Mouse (Mus musculus) small intestine, adult 2 months (tissue): ENCODE data around the gene Zbtb38. TPM values are rescaled to one million over a fixed set of nuclear protein-coding genes. Genes with fewer than 3 reads are reported as not detected.
"Not testable (repeated sequence)": the region's sequence is repeated elsewhere in the genome, so short reads cannot be mapped to it uniquely, and the experiment has no call there.

Source experiments
- H3K27ac ChIP-seq: fragments of 200-500 bp; 2 replicates; pipeline ENCODE4 v1.5.1; 2012; ENCODE audit warnings: low read depth, low read length, control low read depth, inconsistent platforms; ENCODE audit not compliant: insufficient read depth
- H3K27me3 ChIP-seq: fragments of 200-500 bp; 2 replicates; pipeline ENCODE4 v1.6.1; 2012; ENCODE audit warnings: mild to moderate bottlenecking, moderate library complexity, low read length, inconsistent platforms; ENCODE audit not compliant: control insufficient read depth, insufficient read depth
- H3K36me3 ChIP-seq: fragments of 200-500 bp; 2 replicates; pipeline ENCODE4 v1.6.1; 2012; ENCODE audit warnings: mild to moderate bottlenecking, low read length, control low read depth, inconsistent platforms; ENCODE audit not compliant: control insufficient read depth, insufficient read depth
- H3K4me1 ChIP-seq: fragments of 200-500 bp; 2 replicates; pipeline ENCODE4 v1.6.1; 2012; ENCODE audit warnings: low read length, inconsistent platforms, mixed read lengths; ENCODE audit not compliant: control insufficient read depth, insufficient read depth, insufficient read length
- H3K4me3 ChIP-seq: fragments of 200-500 bp; 2 replicates; pipeline ENCODE4 v1.5.1; 2012; ENCODE audit warnings: low read depth, mild to moderate bottlenecking, control low read depth, inconsistent platforms, low read length, moderate library complexity
- CTCF ChIP-seq: fragments of 200-500 bp; IDR thresholded peaks from 2 replicates; pipeline ENCODE4 v1.5.1; 2012; ENCODE audit warnings: low read depth, mild to moderate bottlenecking, control low read depth, inconsistent platforms, low read length, moderate library complexity, mixed read lengths; ENCODE audit not compliant: insufficient replicate concordance, insufficient read length; ENCODE audit errors: extremely low read depth
- POLR2A ChIP-seq: fragments of 200-500 bp; IDR thresholded peaks from 2 replicates; pipeline ENCODE4 v1.6.1; 2012; ENCODE audit warnings: low read depth, mild to moderate bottlenecking, control low read depth, inconsistent platforms, low read length, moderate library complexity
- WGBS: fragments of 180-500 bp; shearing (Covaris S2); methylation state at CpG from one replicate; pipeline ENCODE4 v1.1.7; 2018; 5-methylcytosine and 5-hydroxymethylcytosine counted together
- polyA plus RNA-seq: library from polyadenylated mRNA; depleted of rRNA; stranded (reverse); fragments of >200 nt; gene quantifications from 2 replicates; pipeline ENCODE4 v1.2.3, GENCODE M21; 2012

Zbtb38 gene
- polyA plus RNA-seq, 1 experiment, result 7.7 TPM

DNA sequence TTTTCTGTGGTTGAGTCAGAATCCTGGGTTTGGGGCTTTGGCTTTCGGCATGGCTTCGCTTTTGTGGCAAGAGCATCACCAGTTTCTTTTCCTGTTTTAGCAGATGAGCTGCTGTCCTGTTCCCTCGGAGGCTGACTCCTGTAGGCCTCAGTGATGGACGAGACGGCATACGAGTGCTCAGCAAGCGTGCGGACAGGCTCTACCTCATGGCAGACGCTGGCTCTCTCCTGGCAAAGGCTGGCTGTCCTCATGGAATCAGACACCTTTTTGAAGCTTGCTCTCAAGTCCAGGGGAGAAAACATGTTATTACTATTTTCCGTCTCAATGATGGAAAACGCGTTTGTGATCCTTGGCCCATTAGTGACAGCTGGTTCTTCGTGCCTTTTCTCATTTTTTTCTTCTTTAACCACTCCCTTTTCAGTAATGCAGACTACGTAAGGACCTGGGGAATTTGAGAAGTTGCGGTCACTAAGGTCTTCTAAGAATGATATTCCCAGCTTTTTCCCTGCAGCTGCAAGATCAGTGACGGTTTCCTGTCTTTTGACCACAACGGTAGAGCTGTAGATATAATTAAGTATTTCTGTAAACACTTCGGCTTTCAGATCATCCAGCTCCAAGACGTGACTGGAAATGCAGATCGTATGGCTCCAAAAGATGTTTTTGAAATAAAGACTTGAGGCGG, 64.3 kb downstream of the Zbtb38 start:
- 0 out of 2 replicates have a peak overlapping the region, but pooled peaks have one; percentile 9 for H3K27ac ChIP-seq
- no peak overlapping the region for H3K4me3 ChIP-seq
- peaks cover 32% of the 10 kb centered on the region for H3K36me3 ChIP-seq
- peaks cover 4% of the 10 kb centered on the region; the same call in 1 of the 2 replicates for H3K4me1 ChIP-seq
- no peaks in the 10 kb centered on the region for H3K27me3 ChIP-seq
- TF ChIP-seq CTCF (no peak), POLR2A (no peak)
- 82% methylated on average over 21 of the region's 21 CpGs for WGBS

DNA sequence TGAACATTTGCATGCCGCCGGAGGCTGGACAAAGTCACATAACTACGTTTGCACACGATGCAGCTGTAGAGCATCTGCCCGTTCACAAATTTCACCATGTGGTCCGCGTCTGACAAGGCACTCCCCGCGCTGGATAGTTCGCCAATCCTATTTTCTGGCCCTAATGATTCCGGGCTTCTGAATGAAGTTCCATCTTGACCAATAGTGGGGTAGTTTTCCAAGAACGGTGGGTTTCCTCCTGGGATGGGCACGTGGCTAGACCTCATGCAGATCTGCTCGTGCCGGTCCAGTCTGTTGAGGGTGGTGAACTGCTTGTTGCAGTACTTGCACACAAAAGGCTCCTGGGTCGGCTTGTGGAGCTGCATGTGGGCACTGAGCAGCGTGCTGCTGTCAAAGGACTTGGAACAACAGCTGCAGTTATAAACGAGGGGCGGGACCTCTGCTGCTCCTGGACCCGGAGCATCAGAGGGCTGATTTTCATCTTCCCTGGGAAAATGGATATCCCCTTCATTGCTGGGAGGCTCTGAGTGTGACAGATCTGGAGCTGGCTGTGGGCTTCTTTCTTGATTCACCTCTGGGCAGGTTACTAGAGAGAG, 64.9 kb downstream of the Zbtb38 start:
- 85% methylated on average over 20 of the region's 20 CpGs for WGBS
- Histone ChIP-seq H3K36me3 (peaks cover 31% of the 10 kb centered on the region), H3K27ac (no peak overlapping the region), H3K27me3 (no peaks in the 10 kb centered on the region), H3K4me3 (no peak overlapping the region), H3K4me1 (peaks cover 4% of the 10 kb centered on the region; the same call in 1 of the 2 replicates)
- TF ChIP-seq CTCF (no peak), POLR2A (no peak)

GRCm38 (mm10) chr9:96685600-96686084, 67.0 kb downstream of the Zbtb38 start:
- no peak for TF ChIP-seq CTCF
- TF ChIP-seq POLR2A, result no peak
- 92% methylated on average over 18 of the region's 18 CpGs for WGBS

DNA sequence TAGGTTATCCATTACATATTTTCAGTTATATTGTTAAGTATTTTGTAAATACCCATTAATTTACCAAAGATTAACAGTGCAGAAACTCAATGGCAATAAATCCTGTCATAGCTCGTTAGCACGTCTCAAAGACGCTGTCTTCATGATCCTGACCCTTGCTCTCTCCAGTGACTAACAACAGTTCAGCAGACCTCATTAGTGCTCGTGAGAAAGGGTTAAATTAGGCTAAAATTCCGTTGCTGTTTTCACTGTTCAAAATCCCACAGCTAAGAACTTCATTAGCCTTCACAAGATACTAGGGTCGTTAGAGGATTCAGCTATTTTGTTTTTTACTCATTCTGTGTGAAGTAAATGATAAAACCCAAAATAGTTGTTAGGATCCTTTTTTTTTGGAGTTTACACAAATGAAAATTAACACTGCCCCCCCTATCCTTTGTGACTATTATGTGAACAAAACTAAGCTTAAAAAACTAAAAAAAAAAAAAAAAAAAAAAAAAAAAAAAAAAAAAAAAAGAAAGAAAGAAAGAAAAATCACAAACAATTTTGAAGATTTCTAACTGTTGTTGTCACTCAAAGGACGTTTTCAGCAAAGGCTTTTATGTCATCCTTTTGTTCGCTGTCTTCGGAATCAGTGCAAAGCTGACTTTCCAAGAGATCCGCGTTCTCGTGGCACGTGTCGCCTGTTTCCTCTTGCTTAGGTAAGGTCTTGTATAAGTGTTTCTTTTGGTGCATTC, 67.6 kb downstream of the Zbtb38 start:
- H3K36me3 ChIP-seq, result peaks cover 31% of the 10 kb centered on the region
- 81% methylated on average over 14 of the region's 14 CpGs for WGBS
- H3K4me1 ChIP-seq, result peaks cover 4% of the 10 kb centered on the region; the same call in 1 of the 2 replicates
- H3K27ac ChIP-seq, result no peak overlapping the region
- TF ChIP-seq POLR2A (no peak), CTCF (no peak)
- H3K27me3 ChIP-seq, result no peaks in the 10 kb centered on the region
- H3K4me3 ChIP-seq, result no peak overlapping the region

More at GRCm38 (mm10) chr9:96685600-96686084, 67.0 kb downstream of the Zbtb38 start:
- Histone ChIP-seq H3K27ac (no peak overlapping the region), H3K4me1 (peaks cover 4% of the 10 kb centered on the region; the same call in 1 of the 2 replicates), H3K27me3 (no peaks in the 10 kb centered on the region), H3K36me3 (peaks cover 31% of the 10 kb centered on the region), H3K4me3 (no peak overlapping the region)

- Histone ChIP-seq H3K4me3 (no peak overlapping the region), H3K27ac (no peak overlapping the region), H3K27me3 (no peaks in the 10 kb centered on the region), H3K36me3 (peaks cover 31% of the 10 kb centered on the region), H3K4me1 (peaks cover 4% of the 10 kb centered on the region; the same call in 1 of the 2 replicates)
- WGBS, result 90% methylated on average over 4 of the region's 4 CpGs
- TF ChIP-seq POLR2A (no peak), CTCF (no peak)
Measured at GRCm38 (mm10) chr9:96684165-96684792, 68.4 kb downstream of the Zbtb38 start.

DNA sequence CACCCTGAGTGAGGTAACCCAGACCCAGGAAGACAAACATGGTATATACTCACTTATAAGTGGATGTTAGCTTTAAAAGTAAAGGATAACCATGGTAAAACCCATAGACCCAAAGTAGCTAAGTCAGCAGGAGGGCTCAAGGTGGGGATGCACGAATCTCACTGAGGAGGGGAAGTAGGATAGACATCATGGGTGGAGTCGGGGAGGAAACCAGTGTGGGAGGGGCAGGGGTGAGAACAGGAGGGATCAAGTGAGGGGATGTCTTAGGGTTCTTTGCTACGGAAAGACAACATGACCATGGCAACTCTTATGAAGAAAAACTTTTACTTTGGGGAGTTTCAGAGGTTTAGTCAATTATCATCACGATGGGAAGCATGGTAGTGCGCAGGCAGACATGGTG, 74.0 kb downstream of the Zbtb38 start:
- 73% methylated on average over 5 of the region's 5 CpGs for WGBS
- TF ChIP-seq POLR2A (no peak), CTCF (no peak)

DNA sequence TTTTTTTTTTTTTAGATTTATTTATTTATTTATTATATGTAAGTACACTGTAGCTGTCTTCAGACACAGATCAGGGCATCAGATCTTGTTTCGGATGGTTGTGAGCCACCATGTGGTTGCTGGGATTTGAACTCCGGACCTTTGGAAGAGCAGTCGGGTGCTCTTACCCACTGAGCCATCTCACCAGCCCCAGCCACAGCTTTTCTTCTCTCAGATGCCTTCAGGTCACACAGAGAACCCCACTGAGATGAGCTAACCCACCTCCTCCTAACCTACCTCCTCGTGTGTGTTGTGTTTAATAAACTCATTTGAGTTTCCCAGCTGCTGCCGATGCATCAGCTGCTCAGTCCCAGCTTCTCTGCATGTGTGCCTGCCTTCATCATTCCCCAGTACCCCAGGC, 74.9 kb downstream of the Zbtb38 start:
- 80% methylated on average over 5 of the region's 5 CpGs for WGBS
- H3K4me1 ChIP-seq, H3K36me3 ChIP-seq, H3K27ac ChIP-seq, H3K4me3 ChIP-seq, H3K27me3 ChIP-seq: not testable (repeated sequence)

More for the DNA sequence above, 74.0 kb downstream of the Zbtb38 start:
- Histone ChIP-seq H3K4me3 (no peak overlapping the region), H3K4me1 (no peaks in the 10 kb centered on the region), H3K27ac (no peak overlapping the region), H3K27me3 (no peaks in the 10 kb centered on the region), H3K36me3 (peaks cover 2% of the 10 kb centered on the region)
